Mouse (Mus musculus) midbrain, embryonic 11.5 days (tissue): ENCODE results near the gene Asb5. TPM values are rescaled to one million over a fixed set of nuclear protein-coding genes. Genes with fewer than 3 reads are reported as not detected.

Experiments used
- ATAC-seq: fragments of 200-750 bp; cut with Nextera tagmentation; 2 replicates; pipeline ENCODE4 v1.8.0; 2017; ENCODE audit warnings: moderate TSS enrichment, moderate library complexity; ENCODE audit not compliant: low FRiP score
- DNase-seq: peaks from one replicate; pipeline ENCODE4 v3.0.0; 2015; ENCODE audit warnings: low spot score; ENCODE audit errors: missing footprints
- H3K27ac ChIP-seq: fragments of 300-500 bp; sonication (generic); 2 replicates; pipeline ENCODE4 v1.5.1; 2014; ENCODE audit warnings: low read depth, low read length
- H3K27me3 ChIP-seq: fragments of 300-500 bp; sonication (generic); 2 replicates; pipeline ENCODE4 v1.6.1; 2014; ENCODE audit warnings: mild to moderate bottlenecking, low read length, moderate library complexity, mixed read lengths; ENCODE audit not compliant: control insufficient read depth, insufficient read depth
- H3K36me3 ChIP-seq: fragments of 300-500 bp; sonication (generic); 2 replicates; pipeline ENCODE4 v1.6.1; 2014; ENCODE audit warnings: mild to moderate bottlenecking, low read length, moderate library complexity, mixed read lengths; ENCODE audit not compliant: control insufficient read depth, insufficient read depth
- H3K4me1 ChIP-seq: fragments of 300-500 bp; sonication (generic); 2 replicates; pipeline ENCODE4 v1.6.1; 2014; ENCODE audit warnings: low read length; ENCODE audit not compliant: control insufficient read depth, insufficient read depth
- H3K4me2 ChIP-seq: fragments of 300-500 bp; sonication (generic); 2 replicates; pipeline ENCODE4 v1.6.1; 2014; ENCODE audit warnings: mild to moderate bottlenecking, moderate library complexity
- H3K4me3 ChIP-seq: fragments of 300-500 bp; sonication (generic); 2 replicates; pipeline ENCODE4 v1.5.1; 2014; ENCODE audit warnings: low read depth, low read length
- H3K9ac ChIP-seq: fragments of 300-500 bp; sonication (generic); 2 replicates; pipeline ENCODE4 v1.6.1; 2014; ENCODE audit warnings: low read length
- H3K9me3 ChIP-seq: fragments of 300-500 bp; sonication (generic); 2 replicates; pipeline ENCODE4 v1.6.1; 2016; ENCODE audit warnings: low read length; ENCODE audit not compliant: control insufficient read depth
- WGBS: fragments of 180-500 bp; shearing (Covaris S2); extraction: QIAGEN DNeasy Blood & Tissue Kit; methylation state at CpG from one replicate; pipeline ENCODE4 v1.1.7; 2014; 5-methylcytosine and 5-hydroxymethylcytosine counted together
- polyA plus RNA-seq: library from polyadenylated mRNA; unstranded; fragments of >200 nt; fragmentation: Nextera tagmentation; extraction: Ambion mirVana; gene quantifications from 2 replicates; pipeline ENCODE4 v1.2.1, GENCODE M21; 2014

Gene Asb5
- polyA plus RNA-seq, 1 experiment from 2014 or later, result 5.9 TPM

DNA sequence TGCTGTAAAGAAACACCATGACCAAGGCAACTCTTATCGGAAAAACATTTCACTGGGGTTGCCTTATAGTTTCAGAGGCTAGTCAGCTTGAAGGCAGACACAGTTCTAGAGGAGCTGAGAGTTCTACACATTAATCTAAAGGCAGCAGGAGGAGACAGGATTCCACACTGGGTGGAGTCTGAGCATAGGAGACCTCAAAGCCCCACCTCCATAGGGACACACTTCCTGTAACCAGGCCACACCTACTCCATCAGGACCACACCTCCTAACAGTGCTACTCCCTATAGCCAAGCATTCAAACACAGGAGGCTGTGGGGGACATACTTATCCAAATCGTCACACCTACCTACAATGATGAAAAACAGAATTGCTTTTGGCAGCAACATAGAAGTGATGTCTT lies 3.8 kb upstream of the Asb5 start:
- no peak for ATAC-seq
- H3K36me3 ChIP-seq, result 0 out of 2 replicates have a peak, but pooled peaks cover 3% of the 10 kb centered on the region
- H3K9me3 ChIP-seq, result no peaks in the 10 kb centered on the region

DNA sequence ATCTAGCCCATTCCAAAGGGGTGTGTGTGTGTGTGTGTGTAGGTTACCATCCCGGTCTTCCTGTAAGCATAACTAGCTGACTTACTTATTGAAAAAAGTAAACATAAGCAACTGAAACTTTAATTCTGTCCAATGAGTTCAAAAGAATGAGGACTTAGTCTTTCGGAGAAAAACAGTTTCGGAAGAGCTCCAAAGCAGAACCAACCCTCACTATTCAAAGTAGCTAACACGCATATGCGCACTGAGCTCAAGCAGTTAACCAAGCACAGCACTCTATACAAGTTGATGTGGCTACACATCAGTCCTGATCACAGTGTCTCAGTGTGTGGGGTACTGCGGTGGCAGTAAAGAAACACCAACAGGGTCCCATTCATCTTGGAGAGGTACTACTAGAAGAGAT lies 2.7 kb upstream of the Asb5 start:
- H3K36me3 ChIP-seq, result 0 out of 2 replicates have a peak, but pooled peaks cover 3% of the 10 kb centered on the region
- no peaks in the 10 kb centered on the region for H3K27me3 ChIP-seq
- H3K9ac ChIP-seq, result no peak overlapping the region
- H3K4me2 ChIP-seq, result no peak overlapping the region
- ATAC-seq (no peak), DNase-seq (no peak)
- 95% methylated on average over 6 of the region's 6 CpGs for WGBS
- peaks cover 9% of the 10 kb centered on the region; the same call in 1 of the 2 replicates for H3K4me1 ChIP-seq
- no peaks in the 10 kb centered on the region for H3K9me3 ChIP-seq
- H3K4me3 ChIP-seq, result no peak overlapping the region
- H3K27ac ChIP-seq, result no peak overlapping the region

More for the DNA sequence above, 3.8 kb upstream of the Asb5 start:
- 94% methylated on average over 2 of the region's 2 CpGs for WGBS
- peaks cover 9% of the 10 kb centered on the region; the same call in 1 of the 2 replicates for H3K4me1 ChIP-seq
- DNase-seq, result no peak
- no peak overlapping the region for H3K4me2 ChIP-seq
- no peak overlapping the region for H3K27ac ChIP-seq
- no peak overlapping the region for H3K4me3 ChIP-seq
- H3K27me3 ChIP-seq, result no peaks in the 10 kb centered on the region
- H3K9ac ChIP-seq, result no peak overlapping the region

DNA sequence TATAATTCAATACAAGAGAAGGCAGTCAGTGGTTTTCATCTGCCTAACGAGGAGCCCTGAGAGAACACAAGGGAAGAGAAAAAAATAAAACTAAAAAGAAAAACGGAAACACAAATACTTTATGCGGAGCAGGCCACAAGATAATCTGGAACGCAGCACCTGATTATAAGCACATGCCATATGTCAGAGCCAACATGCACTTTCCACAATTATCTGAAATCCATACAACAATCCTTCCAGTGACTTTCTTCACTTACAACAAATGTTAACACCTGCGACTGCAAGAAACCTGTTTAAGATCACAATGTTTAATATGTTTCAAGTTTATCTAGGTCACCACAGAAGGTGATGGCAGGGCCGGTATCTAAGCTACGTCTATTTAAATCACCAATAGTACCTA lies 809 bp upstream of the Asb5 start:
- Histone ChIP-seq H3K4me1 (peaks cover 9% of the 10 kb centered on the region; the same call in 1 of the 2 replicates), H3K9me3 (no peaks in the 10 kb centered on the region), H3K27ac (no peak overlapping the region), H3K4me2 (peak overlapping the region; percentile 70), H3K36me3 (no peaks in the 10 kb centered on the region), H3K4me3 (peak overlapping the region; percentile 89), H3K27me3 (no peaks in the 10 kb centered on the region), H3K9ac (peak overlapping the region; percentile 88)
- ATAC-seq (no peak), DNase-seq (no peak)
- 72% methylated on average over 7 of the region's 7 CpGs for WGBS

DNA sequence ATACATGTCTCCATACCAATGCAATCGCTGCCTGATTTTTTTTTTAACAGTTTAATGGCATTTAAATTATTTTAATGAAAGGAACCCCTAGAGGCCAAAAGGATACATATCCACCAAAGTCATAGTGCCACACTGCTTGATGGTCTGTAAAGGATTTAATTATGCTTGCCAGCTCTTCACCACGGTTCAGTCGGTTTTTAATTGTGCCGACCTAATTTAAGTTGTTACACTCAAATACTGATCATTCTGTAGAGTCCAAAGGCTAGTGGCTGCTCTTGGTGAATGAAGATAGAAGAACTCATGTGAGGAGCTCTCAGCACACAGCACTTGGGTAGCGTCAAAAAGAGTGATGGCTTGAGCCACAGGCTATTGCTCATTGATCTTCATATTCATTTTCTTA lies 5.8 kb downstream of the Asb5 start:
- whole genome bisulfite sequencing, result 86% methylated on average over 5 of the region's 5 CpGs
- Histone ChIP-seq H3K4me1 (no peaks in the 10 kb centered on the region), H3K4me2 (no peak overlapping the region), H3K4me3 (no peak overlapping the region), H3K9me3 (no peaks in the 10 kb centered on the region), H3K36me3 (no peaks in the 10 kb centered on the region), H3K27me3 (no peaks in the 10 kb centered on the region; the same call in 1 of the 2 replicates), H3K27ac (no peak overlapping the region), H3K9ac (no peak overlapping the region)
- ATAC-seq, result no peak
- no peak for DNase-seq

DNA sequence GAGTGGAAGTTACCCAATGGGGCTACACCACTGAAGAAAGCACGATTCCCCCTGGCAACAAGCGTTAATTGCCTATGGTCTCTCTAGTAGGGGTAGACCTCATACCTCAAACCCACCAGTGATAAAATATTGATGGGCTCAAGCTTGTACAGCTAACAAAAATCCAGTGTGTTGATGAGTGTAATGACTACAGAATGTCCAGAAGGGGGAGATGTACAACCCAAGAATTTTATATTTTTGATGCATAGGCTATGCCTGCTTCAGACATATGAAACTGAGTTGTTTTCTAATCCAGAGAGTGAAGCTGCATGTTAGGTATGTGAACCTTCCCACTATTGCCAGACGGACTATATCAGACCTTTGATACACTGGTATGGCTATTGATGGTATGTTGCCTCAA lies 7.9 kb downstream of the Asb5 start:
- no peak overlapping the region for H3K9ac ChIP-seq
- H3K4me2 ChIP-seq, result no peak overlapping the region
- no peak for DNase-seq
- no peak overlapping the region for H3K27ac ChIP-seq
- H3K4me3 ChIP-seq, result no peak overlapping the region
- H3K36me3 ChIP-seq, result no peaks in the 10 kb centered on the region
- no peaks in the 10 kb centered on the region for H3K4me1 ChIP-seq
- no peak for ATAC-seq
- no peaks in the 10 kb centered on the region for H3K9me3 ChIP-seq
- WGBS, result 92% methylated on average over 3 of the region's 3 CpGs
- no peaks in the 10 kb centered on the region; the same call in 1 of the 2 replicates for H3K27me3 ChIP-seq

DNA sequence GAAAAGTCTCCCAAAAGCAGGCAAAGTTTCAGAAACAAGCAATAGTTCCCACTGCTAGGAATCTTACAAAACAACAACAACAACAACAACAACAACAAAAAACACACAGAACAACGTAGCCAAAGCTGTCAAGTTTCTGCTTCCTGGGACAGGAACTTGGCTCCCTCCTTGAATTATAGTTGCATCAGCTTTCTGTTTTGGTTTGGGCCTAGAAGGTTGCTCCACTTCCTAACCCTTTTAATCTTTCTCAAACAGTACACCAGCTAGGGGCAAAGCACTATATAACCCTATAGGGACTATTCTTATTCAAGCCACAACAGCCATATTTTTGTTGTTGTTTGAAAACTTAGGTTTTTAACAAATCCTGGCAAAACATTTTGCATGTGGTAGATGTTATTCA lies 12.0 kb downstream of the Asb5 start:
- 83% methylated on average over 1 of the region's 1 CpGs for WGBS
- no peak overlapping the region for H3K4me3 ChIP-seq
- no peaks in the 10 kb centered on the region for H3K9me3 ChIP-seq
- H3K4me1 ChIP-seq, result no peaks in the 10 kb centered on the region
- no peak overlapping the region for H3K27ac ChIP-seq
- DNase-seq (no peak), ATAC-seq (no peak)
- H3K36me3 ChIP-seq, result no peaks in the 10 kb centered on the region
- H3K27me3 ChIP-seq, result no peaks in the 10 kb centered on the region; the same call in 1 of the 2 replicates
- no peak overlapping the region for H3K4me2 ChIP-seq
- no peak overlapping the region for H3K9ac ChIP-seq

DNA sequence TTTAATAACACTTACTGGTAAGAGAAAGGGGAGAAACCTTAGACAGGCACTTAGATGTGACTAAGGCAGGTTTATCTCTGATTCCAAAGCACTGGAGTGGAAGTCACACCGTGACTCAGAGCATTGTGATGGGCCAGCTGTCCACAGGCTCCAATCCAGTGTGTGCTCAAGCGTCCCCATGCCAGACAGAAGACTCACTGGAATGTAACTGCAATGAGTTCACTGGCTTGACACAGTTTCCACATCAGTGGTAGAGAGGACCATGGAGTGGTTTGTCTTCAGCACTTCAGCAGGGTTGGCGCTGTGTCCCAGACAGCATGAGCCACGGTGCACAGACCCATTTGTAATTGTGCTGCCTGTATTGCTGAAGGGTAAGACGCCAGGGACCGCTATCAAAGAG lies 19.0 kb downstream of the Asb5 start:
- Histone ChIP-seq H3K9me3 (no peaks in the 10 kb centered on the region), H3K27me3 (no peaks in the 10 kb centered on the region; the same call in 1 of the 2 replicates), H3K36me3 (no peaks in the 10 kb centered on the region), H3K4me1 (no peaks in the 10 kb centered on the region), H3K27ac (no peak overlapping the region), H3K4me2 (no peak overlapping the region), H3K9ac (no peak overlapping the region), H3K4me3 (no peak overlapping the region)
- ATAC-seq, result no peak
- DNase-seq, result no peak
- 65% methylated on average over 6 of the region's 6 CpGs for WGBS

DNA sequence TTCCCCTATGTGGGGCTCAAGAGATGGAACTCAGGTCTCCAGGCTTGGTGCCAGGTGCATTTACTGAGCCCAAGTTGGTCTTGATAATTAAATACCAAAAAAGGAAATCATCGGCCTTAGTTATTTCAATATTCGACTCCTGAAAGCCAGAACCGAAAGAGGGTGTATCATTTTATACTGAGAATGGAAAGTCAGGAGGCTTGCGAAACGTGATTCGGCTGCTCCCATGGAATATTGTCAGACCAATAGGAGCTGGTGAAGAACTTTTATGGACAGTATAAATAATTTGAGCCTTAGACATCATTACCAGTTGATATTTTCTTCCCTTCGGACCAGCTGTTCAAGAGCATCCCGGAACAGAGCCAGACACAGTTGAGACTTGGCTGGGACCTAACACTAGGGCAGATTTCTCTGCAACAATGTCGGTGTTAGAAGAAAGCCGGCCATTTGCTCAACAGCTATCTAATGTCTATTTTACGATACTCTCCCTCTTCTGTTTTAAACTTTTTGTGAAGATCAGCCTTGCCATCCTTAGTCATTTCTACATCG lies 20.7 kb downstream of the Asb5 start:
- Histone ChIP-seq H3K4me1 (no peaks in the 10 kb centered on the region), H3K9me3 (no peaks in the 10 kb centered on the region), H3K4me3 (no peak overlapping the region), H3K4me2 (no peak overlapping the region), H3K36me3 (no peaks in the 10 kb centered on the region), H3K27ac (no peak overlapping the region), H3K9ac (no peak overlapping the region), H3K27me3 (no peaks in the 10 kb centered on the region)
- ATAC-seq (no peak), DNase-seq (no peak)
- 93% methylated on average over 12 of the region's 12 CpGs for whole genome bisulfite sequencing

DNA sequence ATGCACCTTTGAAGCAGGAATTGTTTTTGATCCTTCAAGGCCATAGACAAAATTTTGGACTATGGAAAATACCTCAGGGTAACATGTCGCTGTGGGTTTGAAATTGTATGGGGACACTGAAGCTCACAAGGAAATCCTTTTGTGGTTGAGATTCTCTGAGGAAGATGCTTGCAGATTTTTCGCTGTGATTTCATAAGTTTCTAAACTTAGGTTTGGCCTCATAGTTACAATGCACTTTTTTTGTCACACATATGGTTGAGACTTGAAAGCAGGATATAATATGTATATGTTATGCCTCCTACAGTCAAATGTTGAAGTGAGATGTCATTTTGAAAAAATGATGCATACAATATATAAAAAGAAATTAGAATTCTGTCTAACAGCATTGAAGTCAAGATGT lies 25.5 kb downstream of the Asb5 start:
- DNase-seq (no peak), ATAC-seq (no peak)
- Histone ChIP-seq H3K4me1 (no peaks in the 10 kb centered on the region), H3K27ac (no peak overlapping the region), H3K9ac (no peak overlapping the region), H3K36me3 (no peaks in the 10 kb centered on the region), H3K27me3 (no peaks in the 10 kb centered on the region), H3K9me3 (no peaks in the 10 kb centered on the region), H3K4me2 (no peak overlapping the region), H3K4me3 (no peak overlapping the region)
- 85% methylated on average over 2 of the region's 2 CpGs for WGBS
